In the genomic region with DNA sequence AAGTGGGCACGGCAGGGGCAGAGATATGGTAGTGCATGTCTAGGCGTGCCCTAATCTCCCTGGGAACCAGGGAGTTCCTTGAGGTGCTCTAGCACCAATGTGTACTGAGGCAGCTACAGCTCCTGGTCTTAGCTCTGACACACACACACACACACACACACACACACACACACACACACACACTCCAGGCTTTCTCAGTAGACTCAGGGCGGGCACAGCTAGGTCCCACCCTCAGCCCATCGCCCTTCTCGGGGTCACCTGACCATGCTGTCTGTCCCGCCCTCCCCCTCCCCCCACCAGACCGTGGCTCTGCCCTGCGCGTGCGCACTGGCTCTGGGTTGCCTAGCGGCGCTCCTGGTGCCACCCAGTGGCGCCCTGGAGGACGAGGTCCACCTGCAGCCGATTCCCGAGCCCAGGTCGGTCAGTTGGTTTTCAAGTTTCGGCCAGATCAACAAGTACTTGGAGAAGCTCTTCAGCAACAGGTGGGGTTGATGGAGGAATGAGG, we compare ENCODE assay signal across 9 mouse cellular contexts. TPM values are rescaled to one million over a fixed set of nuclear protein-coding genes. Genes with fewer than 3 reads are reported as not detected.
A peak's percentile ranks its signal among the peaks of the same experiment; 100 is the strongest.
DNase-seq lines count a peak whose midpoint lies in the region; ATAC-seq lines count a peak whose summit lies in the region.
"Had no signal": no experiment of that assay in that cellular context is flagged by ENCODE, and none has a peak within 500 bp of the region (broad histone marks: within the 10 kb centered on the region; RNA-seq: fewer than 3 reads in every experiment).

No protein-coding gene starts in this region.

- peaks cover 15% of the 10 kb centered on the region for H3K4me1 ChIP-seq in forebrain, embryonic 12.5 days

- peak overlapping the region; percentile 21 for H3K4me3 ChIP-seq in forebrain, embryonic 12.5 days (replicated peaks)

- no peaks in the 10 kb centered on the region for H3K36me3 ChIP-seq in forebrain, embryonic 12.5 days (replicated peaks)

- H3K9me3 ChIP-seq in forebrain, embryonic 12.5 days: no peaks in the 10 kb centered on the region

- peak overlapping the region; percentile 53 for H3K4me2 ChIP-seq in forebrain, embryonic 12.5 days

- H3K27me3 ChIP-seq in forebrain, embryonic 12.5 days: peaks cover 40% of the 10 kb centered on the region

- WGBS in forebrain, embryonic 12.5 days: 7% methylated on average over 16 of the region's 18 CpGs

- DNase-seq in MN1 (ENCODE audit: low spot score): peak; percentile 90
- peak; percentile 64 for DNase-seq in cerebellum, adult 11 months
- DNase-seq in layer of hippocampus, postnatal 25 days (ENCODE audit: extremely low spot score in 1 of 2, low spot score in 1 of 2): peak; percentile 61 to 71
- DNase-seq in lung, postnatal 36 days: peak; percentile 66
- DNase-seq in right cerebral cortex, postnatal 14 days: peak; percentile 78
- DNase-seq in yolk sac, embryonic 10.5 days (ENCODE audit: low spot score): peak; percentile 86

- H3K27ac ChIP-seq in forebrain, embryonic 12.5 days: no peak overlapping the region
- H3K27ac ChIP-seq: macrophage had no signal

- ATAC-seq in forebrain, embryonic 12.5 days (ENCODE audit: low FRiP score): peak; percentile 92
- ATAC-seq in hematopoietic stem cell, adult 5-6 weeks (replicated peaks in 1 of 2; ENCODE audit: insufficient read depth in 1 of 2, low FRiP score in 2 of 2, low TSS enrichment in 1 of 2, low read depth in 1 of 2, poor library complexity in 2 of 2, severe bottlenecking in 2 of 2): peak; percentile 62 to 69; a peak in 3 of 4 replicates

- H3K9ac ChIP-seq in forebrain, embryonic 12.5 days: 0 out of 2 replicates have a peak overlapping the region, but pooled peaks have one; percentile 7

RNA-seq across cellular contexts. Expression of a gene that starts 4.2 kb away (rescaled TPM):
- polyA plus RNA-seq in forebrain, embryonic 12.5 days (2016; fragmentation: Nextera tagmentation; extraction: Ambion mirVana): not detected in 2 replicates
- not detected in 2 replicates for total RNA-seq in hematopoietic stem cell, adult 5-6 weeks (2017)
- not detected for total RNA-seq in layer of hippocampus, postnatal 25 days (2021)
- polyA plus RNA-seq: macrophage had no signal

RNA-seq across cellular contexts. Expression of a gene that starts 8.6 kb away (rescaled TPM):
- polyA plus RNA-seq in forebrain, embryonic 12.5 days (2016; fragmentation: Nextera tagmentation; extraction: Ambion mirVana): 24.9 and 27.9 TPM in 2 replicates
- total RNA-seq in hematopoietic stem cell, adult 5-6 weeks (2017): 0.13 and 4.1 TPM in 2 replicates
- 100 to 1,000 TPM; 149 TPM for total RNA-seq in layer of hippocampus, postnatal 25 days (2021)
- polyA plus RNA-seq: macrophage had no signal

RNA-seq across cellular contexts. Expression of a gene that starts 10.7 kb away (rescaled TPM):
- not detected in 2 replicates for polyA plus RNA-seq in forebrain, embryonic 12.5 days (2016; fragmentation: Nextera tagmentation; extraction: Ambion mirVana)
- not detected in 2 replicates for total RNA-seq in hematopoietic stem cell, adult 5-6 weeks (2017)
- not detected for total RNA-seq in layer of hippocampus, postnatal 25 days (2021)
- polyA plus RNA-seq: macrophage had no signal

RNA-seq across cellular contexts. Expression of a gene that starts 48.4 kb away (rescaled TPM):
- not detected in 2 replicates for polyA plus RNA-seq in forebrain, embryonic 12.5 days (2016; fragmentation: Nextera tagmentation; extraction: Ambion mirVana)
- total RNA-seq in hematopoietic stem cell, adult 5-6 weeks (2017): 0.31 and 0.65 TPM in 2 replicates
- not detected for total RNA-seq in layer of hippocampus, postnatal 25 days (2021)
- polyA plus RNA-seq: macrophage had no signal

RNA-seq across cellular contexts. Expression of a gene that starts 55.6 kb away (rescaled TPM):
- 0.17 and 0.23 TPM in 2 replicates for polyA plus RNA-seq in forebrain, embryonic 12.5 days (2016; fragmentation: Nextera tagmentation; extraction: Ambion mirVana)
- total RNA-seq in hematopoietic stem cell, adult 5-6 weeks (2017): not detected in 2 replicates
- not detected for total RNA-seq in layer of hippocampus, postnatal 25 days (2021)

Comparison
In these comparisons a context has a peak if more than half of its experiments do, and no peak if none do; other contexts are left out.
1. RNA of a gene that starts 8.6 kb away (total RNA-seq): 149 TPM in layer of hippocampus, postnatal 25 days; 0.13 to 4.1 TPM in hematopoietic stem cell, adult 5-6 weeks; every median in the first group is over 10 times any median in the second.
2. Peak in every context shown above with its lines, with median percentiles within 50 percentile points of each other: DNase-seq.